Mouse (Mus musculus): ENCODE data around the gene Thsd7a. TPM values are rescaled to one million over a fixed set of nuclear protein-coding genes. Genes with fewer than 3 reads are reported as not detected.
A peak's percentile ranks its signal among the peaks of the same experiment; 100 is the strongest.

Thsd7a gene
- polyA plus RNA-seq, 1 experiment from 2014 or later: 5.1 TPM

GRCm38 (mm10) chr6:12602161-12602560, 147.0 kb downstream of the Thsd7a start:
- 87% methylated on average over 4 of the region's 4 CpGs for WGBS
- no peaks in the 10 kb centered on the region for H3K27me3 ChIP-seq (ENCODE audit: control insufficient read depth, insufficient read depth, low read length)
- H3K9me3 ChIP-seq (ENCODE audit: control insufficient read depth, low read length): no peaks in the 10 kb centered on the region
- H3K4me2 ChIP-seq (replicated peaks; ENCODE audit: low read depth, low read length): no peak overlapping the region
- no peak overlapping the region for H3K4me3 ChIP-seq (ENCODE audit: low read length)
- ATAC-seq (ENCODE audit: low FRiP score, low TSS enrichment): no peak
- no peaks in the 10 kb centered on the region for H3K4me1 ChIP-seq (ENCODE audit: control insufficient read depth, insufficient read depth, low read length)
- H3K27ac ChIP-seq (ENCODE audit: low read depth, low read length): no peak overlapping the region
- H3K36me3 ChIP-seq (ENCODE audit: control insufficient read depth, insufficient read depth, low read length): no peaks in the 10 kb centered on the region
- H3K9ac ChIP-seq (ENCODE audit: low read depth, low read length): no peak overlapping the region

DNA sequence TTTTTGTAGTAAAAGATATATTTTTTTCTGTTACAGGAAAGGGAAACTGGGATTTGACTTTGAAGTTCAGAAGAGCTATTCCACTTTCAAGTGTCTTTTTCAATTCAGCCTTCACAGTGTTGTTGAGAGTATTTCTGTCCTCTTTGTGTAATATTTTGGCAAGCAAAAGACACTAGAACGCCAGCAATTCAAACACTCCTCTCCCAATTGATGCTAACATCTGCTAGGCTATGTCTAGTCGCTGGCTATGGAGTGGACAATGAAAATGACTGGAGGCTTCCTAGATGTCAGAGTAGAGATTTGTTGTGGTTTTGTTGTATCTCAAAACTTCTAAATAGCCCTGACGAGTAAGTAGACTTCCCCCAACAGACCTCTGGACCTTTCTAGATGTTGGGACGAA, 164.8 kb downstream of the Thsd7a start:
- Histone ChIP-seq H3K9me3 (ENCODE audit: control insufficient read depth, low read length) (no peaks in the 10 kb centered on the region), H3K9ac (ENCODE audit: low read depth, low read length) (no peak overlapping the region), H3K36me3 (ENCODE audit: control insufficient read depth, insufficient read depth, low read length) (no peaks in the 10 kb centered on the region), H3K27ac (ENCODE audit: low read depth, low read length) (no peak overlapping the region), H3K27me3 (ENCODE audit: control insufficient read depth, insufficient read depth, low read length) (no peaks in the 10 kb centered on the region), H3K4me3 (ENCODE audit: low read length) (no peak overlapping the region), H3K4me2 (replicated peaks; ENCODE audit: low read depth, low read length) (no peak overlapping the region), H3K4me1 (ENCODE audit: control insufficient read depth, insufficient read depth, low read length) (no peaks in the 10 kb centered on the region)
- no peak for ATAC-seq (ENCODE audit: low FRiP score, low TSS enrichment)
- WGBS: 79% methylated on average over 4 of the region's 4 CpGs

- no peak for ATAC-seq (ENCODE audit: low FRiP score, low TSS enrichment)
- 47% methylated on average over 3 of the region's 3 CpGs for WGBS
Measured at GRCm38 (mm10) chr6:12581143-12581542, 168.1 kb downstream of the Thsd7a start.

DNA sequence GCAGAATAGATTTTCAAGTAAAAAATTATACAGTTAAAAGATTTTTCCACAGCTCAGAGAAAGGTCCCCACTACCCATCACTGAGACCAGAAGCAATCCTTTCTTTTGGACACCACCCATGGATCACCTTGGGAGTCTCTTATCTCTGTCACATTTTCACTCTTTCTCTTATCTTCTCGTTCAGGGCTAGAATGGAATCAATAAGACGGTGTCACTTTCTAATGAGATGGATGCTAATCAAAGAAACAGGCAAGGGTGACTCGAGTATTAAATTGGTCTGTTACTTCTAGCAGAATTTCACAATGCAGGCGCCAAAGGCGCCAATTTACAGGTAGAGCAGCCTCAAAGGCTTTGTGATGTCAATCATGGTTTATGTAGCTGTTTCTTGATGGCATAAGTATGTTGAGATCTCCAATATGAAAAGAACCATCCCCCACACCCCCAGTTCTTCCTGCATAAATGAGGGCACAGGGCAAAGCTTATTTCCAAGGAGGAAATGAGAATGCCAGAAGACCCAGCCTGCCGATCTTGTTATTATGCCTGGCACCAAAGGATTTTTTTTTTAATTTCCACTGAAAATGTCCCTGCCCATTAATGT, 173.5 kb downstream of the Thsd7a start:
- Histone ChIP-seq H3K36me3 (ENCODE audit: control insufficient read depth, insufficient read depth, low read length) (no peaks in the 10 kb centered on the region), H3K9me3 (ENCODE audit: control insufficient read depth, low read length) (no peaks in the 10 kb centered on the region), H3K9ac (ENCODE audit: low read depth, low read length) (no peak overlapping the region), H3K4me1 (ENCODE audit: control insufficient read depth, insufficient read depth, low read length) (no peaks in the 10 kb centered on the region), H3K27me3 (ENCODE audit: control insufficient read depth, insufficient read depth, low read length) (no peaks in the 10 kb centered on the region), H3K4me2 (replicated peaks; ENCODE audit: low read depth, low read length) (no peak overlapping the region), H3K27ac (ENCODE audit: low read depth, low read length) (no peak overlapping the region), H3K4me3 (ENCODE audit: low read length) (no peak overlapping the region)
- ATAC-seq (ENCODE audit: low FRiP score, low TSS enrichment): no peak
- WGBS: 81% methylated on average over 6 of the region's 6 CpGs

More at GRCm38 (mm10) chr6:12581143-12581542, 168.1 kb downstream of the Thsd7a start:
- H3K9ac ChIP-seq (ENCODE audit: low read depth, low read length): no peak overlapping the region
- H3K4me1 ChIP-seq (ENCODE audit: control insufficient read depth, insufficient read depth, low read length): no peaks in the 10 kb centered on the region
- H3K4me2 ChIP-seq (replicated peaks; ENCODE audit: low read depth, low read length): no peak overlapping the region
- H3K36me3 ChIP-seq (ENCODE audit: control insufficient read depth, insufficient read depth, low read length): no peaks in the 10 kb centered on the region
- H3K27me3 ChIP-seq (ENCODE audit: control insufficient read depth, insufficient read depth, low read length): no peaks in the 10 kb centered on the region
- no peaks in the 10 kb centered on the region for H3K9me3 ChIP-seq (ENCODE audit: control insufficient read depth, low read length)
- H3K27ac ChIP-seq (ENCODE audit: low read depth, low read length): no peak overlapping the region
- no peak overlapping the region for H3K4me3 ChIP-seq (ENCODE audit: low read length)

DNA sequence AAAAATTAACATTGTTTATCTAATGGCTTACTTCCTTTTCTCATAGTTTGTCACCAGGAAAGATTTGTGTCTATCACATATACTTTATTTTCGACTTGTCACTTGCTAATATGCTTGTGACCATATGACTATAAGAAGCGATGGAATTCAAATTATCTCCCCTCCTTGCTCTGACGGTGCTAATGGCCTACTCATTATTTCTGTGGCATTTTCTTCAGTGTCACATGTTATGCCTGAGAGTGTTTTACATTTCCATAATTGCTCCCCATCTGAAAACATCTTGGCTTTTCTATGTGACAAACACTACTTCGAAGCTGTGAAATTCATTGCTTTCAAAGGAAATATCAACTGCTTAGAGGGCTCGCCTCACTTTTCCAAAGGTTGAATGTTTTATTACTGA, 177.0 kb downstream of the Thsd7a start:
- no peaks in the 10 kb centered on the region for H3K9me3 ChIP-seq (ENCODE audit: control insufficient read depth, low read length)
- H3K27ac ChIP-seq (ENCODE audit: low read depth, low read length): no peak overlapping the region
- H3K4me1 ChIP-seq (ENCODE audit: control insufficient read depth, insufficient read depth, low read length): no peaks in the 10 kb centered on the region
- no peaks in the 10 kb centered on the region for H3K36me3 ChIP-seq (ENCODE audit: control insufficient read depth, insufficient read depth, low read length)
- H3K27me3 ChIP-seq (ENCODE audit: control insufficient read depth, insufficient read depth, low read length): no peaks in the 10 kb centered on the region
- H3K4me3 ChIP-seq (ENCODE audit: low read length): no peak overlapping the region
- H3K9ac ChIP-seq (ENCODE audit: low read depth, low read length): no peak overlapping the region
- ATAC-seq (ENCODE audit: low FRiP score, low TSS enrichment): no peak
- 71% methylated on average over 5 of the region's 5 CpGs for WGBS
- H3K4me2 ChIP-seq (replicated peaks; ENCODE audit: low read depth, low read length): no peak overlapping the region

- H3K4me1 ChIP-seq (ENCODE audit: control insufficient read depth, insufficient read depth, low read length): no peaks in the 10 kb centered on the region
Measured at GRCm38 (mm10) chr6:12565136-12565535, 184.1 kb downstream of the Thsd7a start.

GRCm38 (mm10) chr6:12562336-12562735, 186.9 kb downstream of the Thsd7a start:
- H3K36me3 ChIP-seq (ENCODE audit: control insufficient read depth, insufficient read depth, low read length): no peaks in the 10 kb centered on the region
- H3K9ac ChIP-seq (ENCODE audit: low read depth, low read length): no peak overlapping the region
- WGBS: 81% methylated on average over 3 of the region's 3 CpGs
- H3K4me3 ChIP-seq (ENCODE audit: low read length): no peak overlapping the region
- H3K9me3 ChIP-seq (ENCODE audit: control insufficient read depth, low read length): no peaks in the 10 kb centered on the region
- no peaks in the 10 kb centered on the region for H3K4me1 ChIP-seq (ENCODE audit: control insufficient read depth, insufficient read depth, low read length)
- ATAC-seq (ENCODE audit: low FRiP score, low TSS enrichment): no peak
- no peak overlapping the region for H3K27ac ChIP-seq (ENCODE audit: low read depth, low read length)
- H3K4me2 ChIP-seq (replicated peaks; ENCODE audit: low read depth, low read length): no peak overlapping the region
- no peaks in the 10 kb centered on the region for H3K27me3 ChIP-seq (ENCODE audit: control insufficient read depth, insufficient read depth, low read length)

More at GRCm38 (mm10) chr6:12565136-12565535, 184.1 kb downstream of the Thsd7a start:
- Histone ChIP-seq H3K36me3 (ENCODE audit: control insufficient read depth, insufficient read depth, low read length) (no peaks in the 10 kb centered on the region), H3K27me3 (ENCODE audit: control insufficient read depth, insufficient read depth, low read length) (no peaks in the 10 kb centered on the region), H3K9me3 (ENCODE audit: control insufficient read depth, low read length) (no peaks in the 10 kb centered on the region), H3K4me2 (replicated peaks; ENCODE audit: low read depth, low read length) (no peak overlapping the region), H3K27ac (ENCODE audit: low read depth, low read length) (no peak overlapping the region), H3K9ac (ENCODE audit: low read depth, low read length) (no peak overlapping the region), H3K4me3 (ENCODE audit: low read length) (no peak overlapping the region)
- WGBS: 81% methylated on average over 4 of the region's 4 CpGs
- ATAC-seq (ENCODE audit: low FRiP score, low TSS enrichment): no peak

DNA sequence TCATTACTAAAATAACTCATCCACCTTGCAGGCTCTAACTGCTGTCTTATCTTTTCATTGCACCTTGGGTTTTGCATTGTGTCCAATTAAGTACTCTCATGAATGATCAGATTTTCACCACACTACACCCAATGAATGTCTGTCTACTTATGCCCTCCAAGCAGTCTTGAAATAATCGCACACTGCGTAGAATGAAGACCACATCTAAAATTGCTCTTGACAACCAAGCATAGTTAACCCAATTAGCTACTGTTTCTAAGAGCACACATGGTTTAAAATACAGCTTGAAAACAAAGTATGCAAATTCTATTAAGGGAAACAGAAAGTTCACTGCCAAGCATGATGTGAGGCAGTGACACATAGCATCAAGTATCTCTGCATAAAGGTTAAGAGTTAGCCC, 188.7 kb downstream of the Thsd7a start:
- Histone ChIP-seq H3K9ac (ENCODE audit: low read depth, low read length) (no peak overlapping the region), H3K27ac (ENCODE audit: low read depth, low read length) (no peak overlapping the region)
- ATAC-seq (ENCODE audit: low FRiP score, low TSS enrichment): no peak

DNA sequence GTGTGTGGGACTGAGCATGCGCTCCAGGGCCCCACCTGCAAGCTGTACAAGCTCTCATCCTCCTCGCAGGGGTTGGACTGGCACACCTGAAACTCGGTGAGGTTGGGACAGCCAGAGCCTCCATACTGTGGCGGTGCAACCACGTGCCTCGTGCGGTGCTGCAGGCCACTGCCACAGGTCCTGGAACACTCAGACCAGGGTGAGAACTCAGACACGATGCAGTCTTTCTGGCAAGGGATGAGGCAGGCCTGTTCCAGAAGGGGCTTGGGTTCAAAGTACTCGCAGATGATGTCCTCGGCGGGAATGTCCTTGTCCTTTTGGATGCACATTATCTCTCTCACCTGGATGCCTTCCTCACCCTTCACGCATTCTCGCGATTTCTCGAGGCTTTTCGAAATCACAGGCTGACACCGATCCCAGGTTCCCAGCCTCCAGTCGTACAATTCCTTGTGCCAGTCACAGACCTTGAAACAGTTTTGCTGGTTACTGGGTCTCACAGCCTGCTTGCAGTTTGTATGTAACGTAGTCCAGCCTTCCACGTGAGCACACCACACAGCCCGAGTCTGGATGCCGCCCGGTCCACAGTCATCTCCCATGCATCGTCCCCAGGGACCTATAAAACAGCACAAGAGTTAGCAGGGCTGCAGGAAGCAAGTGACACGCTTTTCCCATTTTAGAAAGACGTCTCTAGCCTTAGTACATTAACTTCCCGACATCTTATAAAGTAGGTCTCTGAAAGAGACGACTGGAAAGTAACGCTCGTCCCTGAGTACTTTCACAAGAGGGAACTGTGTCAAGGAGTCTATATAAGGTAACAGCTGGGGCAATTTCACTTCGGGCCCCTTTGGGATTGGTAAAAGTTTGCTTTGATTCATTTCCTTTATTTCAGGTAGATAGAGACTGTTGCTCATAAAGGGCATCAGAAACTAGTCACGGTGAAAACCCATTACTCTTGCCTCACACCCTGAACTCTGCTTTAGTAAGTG, 193.8 kb downstream of the Thsd7a start:
- H3K9me3 ChIP-seq (ENCODE audit: control insufficient read depth, low read length): no peaks in the 10 kb centered on the region
- H3K9ac ChIP-seq (ENCODE audit: low read depth, low read length): no peak overlapping the region
- 0 out of 2 replicates have a peak overlapping the region, but pooled peaks have one; percentile 10 for H3K4me2 ChIP-seq (replicated peaks; ENCODE audit: low read depth, low read length)
- no peak overlapping the region for H3K4me3 ChIP-seq (ENCODE audit: low read length)
- H3K27me3 ChIP-seq (ENCODE audit: control insufficient read depth, insufficient read depth, low read length): no peaks in the 10 kb centered on the region
- H3K27ac ChIP-seq (ENCODE audit: low read depth, low read length): no peak overlapping the region
- H3K36me3 ChIP-seq (ENCODE audit: control insufficient read depth, insufficient read depth, low read length): no peaks in the 10 kb centered on the region
- WGBS: 81% methylated on average over 32 of the region's 32 CpGs
- ATAC-seq (ENCODE audit: low FRiP score, low TSS enrichment): no peak
- no peaks in the 10 kb centered on the region for H3K4me1 ChIP-seq (ENCODE audit: control insufficient read depth, insufficient read depth, low read length)

More for the DNA sequence above, 188.7 kb downstream of the Thsd7a start:
- Histone ChIP-seq H3K4me2 (replicated peaks; ENCODE audit: low read depth, low read length) (no peak overlapping the region), H3K36me3 (ENCODE audit: control insufficient read depth, insufficient read depth, low read length) (no peaks in the 10 kb centered on the region), H3K27me3 (ENCODE audit: control insufficient read depth, insufficient read depth, low read length) (no peaks in the 10 kb centered on the region), H3K9me3 (ENCODE audit: control insufficient read depth, low read length) (no peaks in the 10 kb centered on the region), H3K4me3 (ENCODE audit: low read length) (no peak overlapping the region), H3K4me1 (ENCODE audit: control insufficient read depth, insufficient read depth, low read length) (no peaks in the 10 kb centered on the region)
- 97% methylated on average over 2 of the region's 2 CpGs for WGBS
